Comparison of ENCODE assay signal across 27 mouse cellular contexts in the genomic region with DNA sequence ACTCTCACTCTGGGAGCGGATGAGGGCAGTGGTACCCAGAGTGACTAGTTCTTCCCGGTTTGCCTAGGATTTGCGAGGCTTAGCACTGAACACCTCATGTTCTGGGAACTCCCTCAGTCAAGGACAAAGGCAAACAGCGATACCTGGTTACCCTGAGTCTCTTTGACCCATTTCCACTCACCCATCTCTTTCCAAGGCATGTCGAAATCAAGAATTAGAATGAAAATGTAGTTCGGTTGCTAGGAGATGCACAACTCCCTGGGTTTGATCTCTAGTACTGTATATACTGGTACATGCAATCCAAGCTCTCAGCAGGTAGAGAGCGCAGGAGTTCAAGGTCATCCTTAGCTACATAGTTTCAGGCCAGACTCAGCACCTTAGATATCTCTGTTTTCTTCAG. TPM values are rescaled to one million over a fixed set of nuclear protein-coding genes. Genes with fewer than 3 reads are reported as not detected.
DNase-seq lines count a peak whose midpoint lies in the region; ATAC-seq and TF ChIP-seq lines count a peak whose summit lies in the region.
"Had no signal": no experiment of that assay in that cellular context is flagged by ENCODE, and none has a peak within 500 bp of the region (broad histone marks: within the 10 kb centered on the region; RNA-seq: fewer than 3 reads in every experiment).

No protein-coding gene starts in this region.

- H3K4me3 ChIP-seq in kidney, adult 2 months (ENCODE audit: insufficient read depth, low read depth, low read length): no peak overlapping the region
- no peak overlapping the region for H3K4me3 ChIP-seq in liver, adult 2 months (ENCODE audit: insufficient read depth, low read depth, low read length)
- H3K4me3 ChIP-seq in liver, embryonic 11.5 days (ENCODE audit: low read depth, low read length): no peak overlapping the region
- no peak overlapping the region for H3K4me3 ChIP-seq in lung, adult 2 months (replicated peaks; ENCODE audit: extremely low read depth, low read depth, low read length)
- H3K4me3 ChIP-seq: embryonic facial prominence, embryonic 12.5 days; embryonic facial prominence, embryonic 15.5 days; heart, adult 2 months; heart, embryonic 10.5 days; heart, embryonic 13.5 days had no signal

- peaks cover 28% of the 10 kb centered on the region; the same call in 1 of the 2 replicates for H3K79me2 ChIP-seq in liver, adult 2 months (ENCODE audit: control insufficient read depth, insufficient read depth, low read length)

- ATAC-seq in liver, embryonic 11.5 days (replicated peaks; ENCODE audit: low FRiP score): no peak
- ATAC-seq in granulocyte monocyte progenitor cell, adult 5-6 weeks (replicated peaks; ENCODE audit: poor library complexity, severe bottlenecking): no peak
- ATAC-seq: activated CD4-positive, CD25-positive, alpha-beta regulatory T cell, adult 4 months; CD4-positive, CD25-positive, alpha-beta regulatory T cell, adult 4 months; forebrain, embryonic 14.5 days; forebrain, postnatal 0 days; hindbrain, postnatal 0 days had no signal

- TF ChIP-seq CTCF in kidney, adult 2 months (conservative IDR thresholded peaks at IDR 0.05; ENCODE audit: insufficient read depth, insufficient read length, low read depth, low read length): no peak
- no peak for TF ChIP-seq CTCF in liver, adult 2 months (IDR thresholded peaks at IDR 0.05; ENCODE audit: low read depth, low read length)
- TF ChIP-seq CTCF in lung, adult 2 months (IDR thresholded peaks at IDR 0.05; ENCODE audit: insufficient read depth, low read length): no peak

- peaks cover 14% of the 10 kb centered on the region for H3K4me1 ChIP-seq in kidney, adult 2 months (ENCODE audit: control insufficient read depth, insufficient read depth, low read length)
- H3K4me1 ChIP-seq in liver, adult 2 months (ENCODE audit: control insufficient read depth, insufficient read depth, low read length): peaks cover 9% of the 10 kb centered on the region
- H3K4me1 ChIP-seq in liver, embryonic 11.5 days (replicated peaks; ENCODE audit: control insufficient read depth, insufficient read depth, low read length): peaks cover 7% of the 10 kb centered on the region
- peaks cover 6% of the 10 kb centered on the region for H3K4me1 ChIP-seq in lung, adult 2 months (ENCODE audit: control insufficient read depth, insufficient read depth, low read length)
- H3K4me1 ChIP-seq: embryonic facial prominence, embryonic 12.5 days had no signal

- H3K27ac ChIP-seq in kidney, adult 2 months (ENCODE audit: insufficient read depth, low read depth, low read length): peak overlapping the region; percentile 61; the same call in 1 of the 2 replicates
- no peak overlapping the region for H3K27ac ChIP-seq in liver, adult 2 months (replicated peaks; ENCODE audit: insufficient read depth, low read depth, low read length)
- H3K27ac ChIP-seq in liver, embryonic 11.5 days (ENCODE audit: low read depth, low read length): no peak overlapping the region
- H3K27ac ChIP-seq: embryonic facial prominence, embryonic 12.5 days; embryonic facial prominence, embryonic 15.5 days; heart, adult 2 months; heart, embryonic 10.5 days; heart, embryonic 13.5 days; hindbrain, embryonic 14.5 days; hindbrain, postnatal 0 days had no signal

- 65% methylated on average over 7 of the region's 7 CpGs for WGBS in kidney, adult 2 months
- 39% methylated on average over 7 of the region's 7 CpGs for WGBS in liver, adult 2 months
- 85% methylated on average over 7 of the region's 7 CpGs for WGBS in liver, embryonic 11.5 days
- 86% methylated on average over 7 of the region's 7 CpGs for WGBS in lung, adult 2 months

- no peak overlapping the region for H3K9ac ChIP-seq in liver, adult 2 months (ENCODE audit: low read depth, low read length)
- no peak overlapping the region for H3K9ac ChIP-seq in liver, embryonic 11.5 days (ENCODE audit: low read depth, low read length)
- H3K9ac ChIP-seq: embryonic facial prominence, embryonic 12.5 days; embryonic facial prominence, embryonic 15.5 days; forebrain, postnatal 0 days; heart, embryonic 13.5 days; hindbrain, embryonic 14.5 days had no signal

- no peaks in the 10 kb centered on the region for H3K9me3 ChIP-seq in liver, embryonic 11.5 days (ENCODE audit: control insufficient read depth, low read length)
- H3K9me3 ChIP-seq: embryonic facial prominence, embryonic 12.5 days; embryonic facial prominence, embryonic 15.5 days; heart, embryonic 10.5 days; heart, embryonic 13.5 days had no signal

- no peak overlapping the region for H3K4me2 ChIP-seq in liver, embryonic 11.5 days
- H3K4me2 ChIP-seq: embryonic facial prominence, embryonic 12.5 days; embryonic facial prominence, embryonic 15.5 days; heart, embryonic 13.5 days; hindbrain, embryonic 14.5 days had no signal

- DNase-seq in kidney, adult 2 months: no peak
- no peak for DNase-seq in kidney, adult 9 months
- peak; percentile 67 for DNase-seq in liver, adult 2 months (ENCODE audit: extremely low read depth, low read depth, low spot score)
- no peak for DNase-seq in liver, embryonic 11.5 days (ENCODE audit: low spot score)
- DNase-seq in ES-CJ7 (ENCODE audit: low read depth, low spot score): peak; percentile 47
- peak; percentile 51 for DNase-seq in yolk sac, embryonic 10.5 days (ENCODE audit: low spot score)
- no peak for DNase-seq in lung, adult 2 months
- DNase-seq: adrenal gland, adult 8-10 months; adrenal gland, postnatal 25 days; cerebellum, adult 2 months; cerebellum, adult 9-11 months; cerebellum, postnatal 25 days; forebrain, postnatal 0 days; gastrocnemius, postnatal 25 days; heart, adult 2 months; heart, postnatal 14 days; heart, postnatal 4 days had no signal

- no peaks in the 10 kb centered on the region for H3K27me3 ChIP-seq in kidney, adult 2 months (replicated peaks; ENCODE audit: control insufficient read depth, insufficient read depth, low read length)
- no peaks in the 10 kb centered on the region for H3K27me3 ChIP-seq in liver, adult 2 months (ENCODE audit: control insufficient read depth, insufficient read depth, low read length)
- H3K27me3 ChIP-seq in liver, embryonic 11.5 days (replicated peaks; ENCODE audit: control insufficient read depth, insufficient read depth, low read length): no peaks in the 10 kb centered on the region
- H3K27me3 ChIP-seq: embryonic facial prominence, embryonic 12.5 days; embryonic facial prominence, embryonic 15.5 days; heart, embryonic 13.5 days had no signal

- TF ChIP-seq POLR2A in kidney, adult 2 months (IDR thresholded peaks at IDR 0.05; ENCODE audit: low read depth, low read length): no peak
- no peak for TF ChIP-seq POLR2A in liver, adult 2 months (IDR thresholded peaks at IDR 0.05; ENCODE audit: extremely low read depth, insufficient read depth, low read length)
- no peak for TF ChIP-seq POLR2A in lung, adult 2 months (IDR thresholded peaks at IDR 0.05; ENCODE audit: borderline replicate concordance, extremely low read depth, low read depth, low read length)

- H3K36me3 ChIP-seq in kidney, adult 2 months (ENCODE audit: control insufficient read depth, insufficient read depth, low read length): no peaks in the 10 kb centered on the region
- no peaks in the 10 kb centered on the region for H3K36me3 ChIP-seq in liver, adult 2 months (ENCODE audit: control insufficient read depth, insufficient read depth, low read length)
- no peaks in the 10 kb centered on the region for H3K36me3 ChIP-seq in liver, embryonic 11.5 days (ENCODE audit: control insufficient read depth, insufficient read depth, low read length)
- H3K36me3 ChIP-seq: embryonic facial prominence, embryonic 12.5 days; embryonic facial prominence, embryonic 15.5 days; heart, embryonic 10.5 days; heart, embryonic 13.5 days had no signal

RNA-seq across cellular contexts. Expression of gene Gcnt2, which starts 47.0 kb away (rescaled TPM):
- polyA plus RNA-seq in kidney, adult 2 months (2012; rRNA removed): 8.4 and 9.2 TPM in 2 replicates
- 14.7 and 18.1 TPM in 2 replicates for total RNA-seq in liver, adult 2 months (2014; rRNA removed)
- 2.8 and 3.5 TPM in 2 replicates for polyA plus RNA-seq in liver, adult 2 months (2012; rRNA removed)
- polyA plus RNA-seq in liver, embryonic 11.5 days (2014; fragmentation: Nextera tagmentation; extraction: Ambion mirVana): 2.1 and 2.2 TPM in 2 replicates
- 12.5 and 17.5 TPM in 2 replicates for polyA plus RNA-seq in lung, adult 2 months (2012; rRNA removed)
- total RNA-seq in granulocyte monocyte progenitor cell, adult 5-6 weeks (2014; fragmentation: Nextera tagmentation): 14.8 and 36.7 TPM in 2 replicates
- total RNA-seq in granulocyte monocyte progenitor cell, adult 5-6 weeks (2017): 8.4 and 8.9 TPM in 2 replicates

Comparison
In these comparisons a context has a peak if more than half of its experiments do, and no peak if none do; other contexts are left out.
1. DNase-seq: peak in liver, adult 2 months (single experiment), ES-CJ7 (single experiment) and yolk sac, embryonic 10.5 days (single experiment); none in kidney, adult 2 months (single experiment), kidney, adult 9 months (single experiment), liver, embryonic 11.5 days (single experiment) and lung, adult 2 months (single experiment).